Mouse (Mus musculus): Measurements from ENCODE around the gene Cfap206. TPM values are rescaled to one million over a fixed set of nuclear protein-coding genes. Genes with fewer than 3 reads are reported as not detected.

Cfap206 gene
- polyA plus RNA-seq, 1 experiment from 2014 or later: 0.46 TPM

DNA sequence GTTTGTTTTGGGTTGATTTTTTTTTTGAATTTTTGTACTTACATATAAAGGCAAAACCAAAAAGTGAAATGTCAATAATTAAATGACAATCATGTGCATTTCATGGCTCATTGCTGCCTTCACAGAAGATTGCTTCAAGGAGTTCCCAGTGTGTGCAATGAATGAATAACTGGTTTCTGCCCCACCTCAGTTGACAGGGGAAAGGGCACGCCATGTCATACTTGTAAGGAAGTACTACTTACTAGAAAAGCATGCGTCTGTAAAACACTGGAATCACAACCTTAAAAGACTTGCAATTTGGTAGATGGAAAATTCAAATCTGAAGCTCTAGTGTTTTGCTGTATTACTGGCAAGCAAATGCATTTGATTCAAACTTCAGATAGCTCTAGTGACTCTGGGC lies 71.0 kb downstream of the Cfap206 start:
- Histone ChIP-seq H3K4me1 (no peaks in the 10 kb centered on the region), H3K36me3 (peaks cover 92% of the 10 kb centered on the region), H3K27me3 (ENCODE audit: low read depth, poor library complexity, severe bottlenecking) (no peaks in the 10 kb centered on the region), H3K4me3 (no peak overlapping the region), H3K9me3 (replicated peaks) (no peaks in the 10 kb centered on the region), H3K27ac (replicated peaks) (no peak overlapping the region)
- no peak for DNase-seq (ENCODE audit: low spot score)
- WGBS: 88% methylated on average over 2 of the region's 2 CpGs

DNA sequence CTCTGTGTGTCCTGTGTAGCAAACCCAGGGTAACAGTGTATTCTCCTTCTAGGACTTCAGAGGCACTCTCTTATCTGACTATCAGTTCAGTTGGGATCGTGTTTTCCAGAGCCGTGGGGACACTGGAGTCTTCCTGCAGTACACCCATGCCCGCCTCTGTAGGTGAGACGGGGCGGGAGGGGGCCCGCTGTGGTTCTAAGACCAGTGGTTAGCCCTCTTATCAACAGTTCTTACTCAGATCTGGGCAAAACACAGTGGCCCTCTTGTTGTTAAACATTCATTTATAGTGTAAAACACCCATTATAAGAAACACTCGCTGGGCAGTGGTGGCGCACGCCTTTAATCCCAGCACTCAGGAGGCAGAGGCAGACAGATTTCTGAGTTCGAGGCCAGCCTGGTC lies 73.9 kb downstream of the Cfap206 start:
- H3K9me3 ChIP-seq (replicated peaks): no peaks in the 10 kb centered on the region
- H3K4me1 ChIP-seq: no peaks in the 10 kb centered on the region
- no peak overlapping the region for H3K4me3 ChIP-seq
- 95% methylated on average over 10 of the region's 10 CpGs for WGBS
- no peak overlapping the region for H3K27ac ChIP-seq (replicated peaks)
- peaks cover 88% of the 10 kb centered on the region for H3K36me3 ChIP-seq
- DNase-seq (ENCODE audit: low spot score): no peak
- no peaks in the 10 kb centered on the region for H3K27me3 ChIP-seq (ENCODE audit: low read depth, poor library complexity, severe bottlenecking)

DNA sequence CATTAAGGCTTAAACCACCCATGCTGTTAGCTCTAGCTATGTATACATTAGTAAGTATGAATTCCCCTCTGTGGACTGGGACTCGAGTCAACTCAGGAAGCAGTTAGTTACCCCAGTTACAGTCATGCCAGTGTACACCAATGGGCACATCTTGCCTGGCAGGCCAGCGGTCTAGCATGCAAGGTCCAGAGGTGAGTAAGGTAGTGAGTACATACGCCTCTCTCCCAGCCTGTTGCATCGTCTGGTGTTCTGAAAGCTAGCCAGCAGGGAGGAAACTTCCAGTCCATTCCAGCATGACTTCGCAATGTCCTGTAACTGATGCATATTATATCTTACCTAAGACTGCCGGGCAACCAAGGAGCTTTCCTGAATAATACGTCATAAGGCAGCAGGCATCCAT lies 76.8 kb downstream of the Cfap206 start:
- Histone ChIP-seq H3K27me3 (ENCODE audit: low read depth, poor library complexity, severe bottlenecking) (no peaks in the 10 kb centered on the region), H3K27ac (replicated peaks) (no peak overlapping the region), H3K36me3 (peaks cover 74% of the 10 kb centered on the region), H3K4me3 (no peak overlapping the region), H3K9me3 (replicated peaks) (no peaks in the 10 kb centered on the region), H3K4me1 (no peaks in the 10 kb centered on the region)
- DNase-seq (ENCODE audit: low spot score): no peak
- WGBS: 92% methylated on average over 7 of the region's 7 CpGs

DNA sequence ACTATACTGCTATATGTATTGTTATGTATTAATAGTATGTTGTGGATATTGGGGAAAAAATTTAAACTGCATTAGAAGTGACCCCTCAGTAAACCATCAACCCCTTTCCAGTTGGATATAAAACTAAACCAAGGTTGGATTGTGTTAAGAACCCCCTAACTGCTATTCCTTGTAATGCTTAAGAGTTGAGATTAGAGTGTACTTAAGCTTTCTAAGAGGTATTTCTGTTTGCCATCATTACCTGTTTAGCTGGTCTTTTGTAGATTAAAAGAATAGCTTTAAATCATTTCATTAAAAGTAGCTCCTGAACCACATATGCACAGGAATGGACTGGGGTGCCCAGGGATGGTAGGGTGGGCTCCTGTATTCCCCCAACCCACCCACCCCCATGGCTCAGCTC lies 85.2 kb downstream of the Cfap206 start:
- Histone ChIP-seq H3K27ac (replicated peaks) (no peak overlapping the region), H3K9me3 (replicated peaks) (no peaks in the 10 kb centered on the region), H3K27me3 (ENCODE audit: low read depth, poor library complexity, severe bottlenecking) (no peaks in the 10 kb centered on the region), H3K36me3 (peaks cover 64% of the 10 kb centered on the region), H3K4me1 (no peaks in the 10 kb centered on the region), H3K4me3 (no peak overlapping the region)
- DNase-seq (ENCODE audit: low spot score): no peak

DNA sequence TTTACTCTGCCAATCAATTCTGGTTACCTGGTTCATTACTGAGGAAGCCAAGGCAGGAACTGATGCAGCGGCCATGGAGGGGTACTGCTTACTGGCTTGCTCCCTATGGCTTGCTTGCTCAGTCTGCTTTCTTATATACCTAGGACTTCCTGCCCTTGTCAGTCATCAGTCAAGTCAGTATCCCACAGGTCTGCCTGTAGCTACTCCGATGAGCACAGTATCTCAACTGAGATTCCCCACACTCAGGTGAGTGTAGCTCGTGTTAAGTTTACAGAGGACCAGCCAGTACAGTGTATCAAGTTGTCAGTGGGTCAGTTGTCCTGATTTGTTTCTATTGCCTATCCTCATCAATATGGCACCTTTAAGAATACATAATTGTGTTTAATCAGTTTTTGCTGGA lies 89.3 kb downstream of the Cfap206 start:
- DNase-seq (ENCODE audit: low spot score): no peak
- no peaks in the 10 kb centered on the region for H3K4me1 ChIP-seq
- H3K4me3 ChIP-seq: no peak overlapping the region
- no peaks in the 10 kb centered on the region for H3K27me3 ChIP-seq (ENCODE audit: low read depth, poor library complexity, severe bottlenecking)
- peaks cover 38% of the 10 kb centered on the region for H3K36me3 ChIP-seq
- 97% methylated on average over 3 of the region's 3 CpGs for WGBS
- H3K9me3 ChIP-seq (replicated peaks): no peaks in the 10 kb centered on the region
- no peak overlapping the region for H3K27ac ChIP-seq (replicated peaks)

DNA sequence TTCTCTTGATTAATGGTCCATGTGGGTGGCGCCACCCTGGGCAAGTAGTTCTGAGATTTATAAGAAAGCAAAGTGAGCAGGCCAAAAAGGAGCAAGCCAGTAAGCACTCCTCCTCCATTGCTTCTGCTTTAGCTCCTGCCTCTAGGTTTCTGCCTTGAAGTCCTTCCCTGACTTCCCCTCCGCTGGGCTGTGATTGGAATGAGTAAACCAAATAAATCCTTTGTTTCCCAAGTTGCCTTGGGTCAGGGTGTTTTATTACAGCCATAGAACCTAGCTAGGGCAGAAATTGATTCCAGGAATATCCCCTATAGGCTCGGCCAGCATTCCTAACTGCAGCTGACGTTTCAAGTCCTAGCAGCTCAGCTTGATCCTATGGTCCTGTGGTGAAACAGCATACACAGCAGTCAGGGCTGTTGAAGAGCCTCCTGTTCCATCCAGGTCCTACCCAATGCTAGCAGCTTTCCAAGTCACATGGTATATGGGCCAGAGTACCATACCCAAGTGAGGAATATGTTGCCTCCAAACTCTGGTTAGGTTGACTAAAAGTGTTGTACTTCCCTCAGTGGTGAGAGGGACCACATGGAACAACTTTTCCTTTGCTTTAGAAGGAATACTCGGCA lies 90.2 kb downstream of the Cfap206 start:
- no peak overlapping the region for H3K4me3 ChIP-seq
- H3K9me3 ChIP-seq (replicated peaks): no peaks in the 10 kb centered on the region
- no peak for DNase-seq (ENCODE audit: low spot score)
- no peaks in the 10 kb centered on the region for H3K27me3 ChIP-seq (ENCODE audit: low read depth, poor library complexity, severe bottlenecking)
- no peaks in the 10 kb centered on the region for H3K4me1 ChIP-seq
- no peak overlapping the region for H3K27ac ChIP-seq (replicated peaks)
- WGBS: 81% methylated on average over 5 of the region's 5 CpGs
- peaks cover 37% of the 10 kb centered on the region for H3K36me3 ChIP-seq

Other genes starting within 250 kb of the Cfap206 start
- 58.7 and 67.0 TPM in 2 replicates for gene Akirin2, start 179.3 kb downstream of the Cfap206 start, polyA plus RNA-seq (2016; fragmentation: Nextera tagmentation; extraction: Ambion mirVana)
- 109 TPM in 2 replicates for gene Orc3, start 115.3 kb downstream of the Cfap206 start, polyA plus RNA-seq (2016; fragmentation: Nextera tagmentation; extraction: Ambion mirVana)
- gene Rars2, start 115.2 kb downstream of the Cfap206 start, polyA plus RNA-seq (2016; fragmentation: Nextera tagmentation; extraction: Ambion mirVana): 75.2 and 79.0 TPM in 2 replicates
- 63.4 and 68.0 TPM in 2 replicates for gene Slc35a1, start 42.8 kb downstream of the Cfap206 start, polyA plus RNA-seq (2016; fragmentation: Nextera tagmentation; extraction: Ambion mirVana)
- gene Gm136, start 26.1 kb upstream of the Cfap206 start, polyA plus RNA-seq (2016; fragmentation: Nextera tagmentation; extraction: Ambion mirVana): not detected in 2 replicates
- gene Smim8, start 48.2 kb upstream of the Cfap206 start, polyA plus RNA-seq (2016; fragmentation: Nextera tagmentation; extraction: Ambion mirVana): 38.8 and 41.5 TPM in 2 replicates
- gene Zfp292, start 152.8 kb upstream of the Cfap206 start, polyA plus RNA-seq (2016; fragmentation: Nextera tagmentation; extraction: Ambion mirVana): 22.1 and 26.5 TPM in 2 replicates
- 0.27 and 0.30 TPM in 2 replicates for gene Cga, start 163.6 kb upstream of the Cfap206 start, polyA plus RNA-seq (2016; fragmentation: Nextera tagmentation; extraction: Ambion mirVana)